Mouse (Mus musculus): ENCODE results near the gene Gm42421. TPM values are rescaled to one million over a fixed set of nuclear protein-coding genes. Genes with fewer than 3 reads are reported as not detected.

The Gm42421 gene
- polyA plus RNA-seq, 1 experiment from 2014 or later, result 0.90 TPM

- Histone ChIP-seq H3K27me3 (replicated peaks; ENCODE audit: control insufficient read depth, insufficient read depth, low read length) (no peaks in the 10 kb centered on the region), H3K9ac (replicated peaks; ENCODE audit: low read depth, low read length) (peak overlapping the region; percentile 66), H3K4me1 (replicated peaks; ENCODE audit: control insufficient read depth, insufficient read depth, low read length) (peaks cover 24% of the 10 kb centered on the region), H3K27ac (ENCODE audit: low read length) (peak overlapping the region; percentile 90), H3K4me2 (ENCODE audit: low read length) (peak overlapping the region; percentile 88), H3K36me3 (ENCODE audit: control insufficient read depth, insufficient read depth) (peaks cover under 1% of the 10 kb centered on the region), H3K4me3 (replicated peaks; ENCODE audit: low read length) (peak overlapping the region; percentile 94), H3K9me3 (ENCODE audit: control insufficient read depth, low read length) (no peaks in the 10 kb centered on the region)
- 2% methylated on average over 9 of the region's 9 CpGs for WGBS
- ATAC-seq, result no peak
Measured at GRCm38 (mm10) chr5:143908926-143909325, 19.0 kb upstream of the Gm42421 start.

DNA sequence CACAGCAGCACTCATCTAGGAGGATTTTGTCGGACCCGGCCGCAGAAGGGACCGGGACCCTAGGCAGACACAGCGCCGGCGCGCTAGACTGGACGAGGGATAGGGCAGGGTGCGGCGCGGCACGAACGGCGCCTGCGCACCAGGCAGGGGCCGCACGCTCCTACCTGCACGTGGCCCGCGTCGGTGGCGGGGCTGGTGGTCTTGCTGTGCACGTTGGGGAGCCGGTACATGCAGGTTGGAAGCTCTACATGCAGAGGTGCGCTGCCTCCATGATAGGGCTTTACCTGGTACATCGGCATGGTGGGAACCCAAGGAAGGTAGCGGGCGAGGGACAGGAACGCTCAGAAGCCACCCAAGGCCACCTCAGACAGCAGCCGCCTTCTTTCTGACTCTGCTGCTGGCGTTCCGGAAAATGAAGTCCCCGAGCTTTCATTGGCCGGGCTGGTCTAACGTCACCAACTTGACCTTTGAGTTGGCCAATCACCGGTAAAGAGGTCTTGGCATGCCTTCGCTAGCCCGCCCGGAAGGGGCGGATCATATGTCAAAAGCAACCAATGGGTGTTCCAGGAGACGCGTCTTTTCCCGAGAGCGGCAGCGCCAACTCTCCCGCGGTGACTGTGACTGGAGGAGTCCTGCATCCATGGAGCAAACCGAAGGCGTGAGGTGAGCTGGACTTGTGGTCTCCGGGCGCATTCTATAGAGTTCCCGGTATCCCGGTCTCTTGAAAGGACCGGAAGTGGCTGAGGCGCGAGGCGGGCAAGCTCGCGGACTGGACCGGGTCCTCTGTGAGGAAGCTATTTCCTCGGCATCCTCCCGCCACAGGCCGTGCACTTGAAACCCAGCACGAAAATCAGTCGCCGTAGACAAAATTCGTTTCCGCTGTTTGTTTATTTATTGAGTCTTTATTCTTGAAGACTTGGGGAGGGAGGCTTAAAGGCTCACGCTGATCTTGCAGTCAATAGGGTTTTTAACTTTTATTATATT lies 18.3 kb upstream of the Gm42421 start, which contains the start of the genes Aimp2 and Pms2:
TSS of gene Aimp2 (minus strand) at position 431 of the 984 bp plus-strand sequence.
TSS of gene Pms2 (plus strand) at position 548 of the 984 bp plus-strand sequence.
- no peaks in the 10 kb centered on the region for H3K27me3 ChIP-seq (replicated peaks; ENCODE audit: control insufficient read depth, insufficient read depth, low read length)
- H3K4me1 ChIP-seq (replicated peaks; ENCODE audit: control insufficient read depth, insufficient read depth, low read length), result peaks cover 24% of the 10 kb centered on the region
- peak within 1 kb of the TSS; percentile 94 for H3K4me3 ChIP-seq (replicated peaks; ENCODE audit: low read length)
- no peaks in the 10 kb centered on the region; the same call in 1 of the 2 replicates for H3K36me3 ChIP-seq (ENCODE audit: control insufficient read depth, insufficient read depth)
- peak; percentile 99 for ATAC-seq
- H3K27ac ChIP-seq (ENCODE audit: low read length), result peak within 1 kb of the TSS; percentile 90
- H3K4me2 ChIP-seq (ENCODE audit: low read length), result peak within 1 kb of the TSS; percentile 88
- no peaks in the 10 kb centered on the region for H3K9me3 ChIP-seq (ENCODE audit: control insufficient read depth, low read length)
- peak within 1 kb of the TSS; percentile 69 for H3K9ac ChIP-seq (replicated peaks; ENCODE audit: low read depth, low read length)
- under 1% methylated on average over 70 of the region's 70 CpGs for WGBS

DNA sequence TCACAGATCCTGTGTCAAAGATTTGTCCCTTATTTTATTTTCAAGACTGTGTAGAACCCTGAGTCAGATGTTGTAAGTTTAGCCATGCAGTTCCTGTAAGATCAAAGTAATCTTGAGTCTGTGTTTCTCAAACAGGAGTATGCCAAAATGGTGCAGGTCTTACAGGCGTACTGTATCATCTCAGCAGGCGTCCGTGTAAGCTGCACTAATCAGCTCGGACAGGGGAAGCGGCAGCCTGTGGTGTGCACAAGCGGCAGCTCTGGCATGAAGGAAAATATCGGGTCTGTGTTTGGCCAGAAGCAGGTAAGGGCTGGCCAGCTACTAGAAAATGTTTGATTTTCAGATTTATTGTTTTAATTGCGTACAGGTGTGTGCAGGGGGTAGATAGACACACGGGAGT lies 11.8 kb upstream of the Gm42421 start:
- no peak overlapping the region for H3K9ac ChIP-seq (replicated peaks; ENCODE audit: low read depth, low read length)
- no peak overlapping the region for H3K27ac ChIP-seq (ENCODE audit: low read length)
- ATAC-seq, result no peak
- H3K4me2 ChIP-seq (ENCODE audit: low read length), result no peak overlapping the region
- 94% methylated on average over 9 of the region's 9 CpGs for WGBS
- no peaks in the 10 kb centered on the region; the same call in 1 of the 2 replicates for H3K4me1 ChIP-seq (replicated peaks; ENCODE audit: control insufficient read depth, insufficient read depth, low read length)
- H3K4me3 ChIP-seq (replicated peaks; ENCODE audit: low read length), result no peak overlapping the region
- no peaks in the 10 kb centered on the region for H3K27me3 ChIP-seq (replicated peaks; ENCODE audit: control insufficient read depth, insufficient read depth, low read length)
- peaks cover 24% of the 10 kb centered on the region for H3K36me3 ChIP-seq (ENCODE audit: control insufficient read depth, insufficient read depth)
- H3K9me3 ChIP-seq (ENCODE audit: control insufficient read depth, low read length), result no peaks in the 10 kb centered on the region

GRCm38 (mm10) chr5:143917418-143917817 lies 10.6 kb upstream of the Gm42421 start:
- Histone ChIP-seq H3K27me3 (replicated peaks; ENCODE audit: control insufficient read depth, insufficient read depth, low read length) (no peaks in the 10 kb centered on the region), H3K9me3 (ENCODE audit: control insufficient read depth, low read length) (no peaks in the 10 kb centered on the region), H3K27ac (ENCODE audit: low read length) (no peak overlapping the region), H3K4me2 (ENCODE audit: low read length) (no peak overlapping the region), H3K4me1 (replicated peaks; ENCODE audit: control insufficient read depth, insufficient read depth, low read length) (no peaks in the 10 kb centered on the region), H3K9ac (replicated peaks; ENCODE audit: low read depth, low read length) (no peak overlapping the region), H3K4me3 (replicated peaks; ENCODE audit: low read length) (no peak overlapping the region), H3K36me3 (ENCODE audit: control insufficient read depth, insufficient read depth) (peaks cover 27% of the 10 kb centered on the region)
- no peak for ATAC-seq
- WGBS, result 47% methylated on average over 5 of the region's 5 CpGs

DNA sequence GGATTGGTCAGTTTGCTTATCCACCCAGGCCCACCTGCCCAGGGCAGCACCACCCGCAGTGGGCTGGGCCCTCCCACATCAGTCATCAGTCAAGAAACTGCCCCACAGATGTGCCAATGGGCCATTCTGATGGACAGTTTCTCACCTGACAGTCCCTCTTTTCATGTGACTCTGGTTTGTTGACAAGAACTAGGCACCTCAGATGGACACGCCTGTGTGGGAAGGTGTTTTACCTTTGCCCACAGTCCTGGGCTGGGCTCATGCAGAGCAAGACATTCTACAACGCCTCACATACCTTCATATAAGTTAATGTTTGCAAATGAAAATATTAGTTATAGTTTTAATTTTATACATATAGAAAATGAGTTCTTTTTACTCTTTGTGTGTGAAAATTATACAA lies 9.9 kb upstream of the Gm42421 start:
- WGBS, result 94% methylated on average over 3 of the region's 3 CpGs

DNA sequence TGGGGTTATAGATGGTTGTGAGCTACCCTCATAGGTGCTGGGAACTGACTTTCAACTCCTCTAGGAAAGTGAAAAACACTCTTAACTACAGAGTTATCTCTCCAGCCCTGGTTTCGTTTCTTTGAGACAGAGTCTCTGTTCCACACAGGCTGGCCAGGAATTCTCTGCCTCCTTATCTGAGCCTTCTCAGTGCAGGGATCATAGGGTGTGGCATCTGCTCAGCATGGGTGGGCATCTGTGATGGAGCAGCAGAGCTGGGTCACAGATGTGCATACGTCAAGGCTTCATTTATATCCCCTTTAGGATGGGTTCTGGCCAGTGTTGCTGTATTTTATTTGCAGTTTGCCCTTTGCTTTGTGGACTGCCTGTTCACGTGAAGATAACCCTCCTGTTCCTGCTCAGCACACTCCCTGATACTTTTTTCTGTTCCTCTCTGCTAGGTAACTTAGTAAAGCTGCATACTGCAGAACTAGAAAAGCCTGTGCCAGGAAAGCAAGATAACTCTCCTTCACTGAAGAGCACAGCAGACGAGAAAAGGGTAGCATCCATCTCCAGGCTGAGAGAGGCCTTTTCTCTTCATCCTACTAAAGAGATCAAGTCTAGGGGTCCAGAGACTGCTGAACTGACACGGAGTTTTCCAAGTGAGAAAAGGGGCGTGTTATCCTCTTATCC lies 3.1 kb upstream of the Gm42421 start:
- no peak overlapping the region for H3K4me2 ChIP-seq (ENCODE audit: low read length)
- WGBS, result 92% methylated on average over 6 of the region's 6 CpGs
- H3K4me3 ChIP-seq (replicated peaks; ENCODE audit: low read length), result no peak overlapping the region
- H3K27me3 ChIP-seq (replicated peaks; ENCODE audit: control insufficient read depth, insufficient read depth, low read length), result no peaks in the 10 kb centered on the region
- H3K9me3 ChIP-seq (ENCODE audit: control insufficient read depth, low read length), result no peaks in the 10 kb centered on the region
- H3K36me3 ChIP-seq (ENCODE audit: control insufficient read depth, insufficient read depth), result peaks cover 35% of the 10 kb centered on the region
- no peak overlapping the region for H3K27ac ChIP-seq (ENCODE audit: low read length)
- H3K4me1 ChIP-seq (replicated peaks; ENCODE audit: control insufficient read depth, insufficient read depth, low read length), result no peaks in the 10 kb centered on the region
- ATAC-seq, result no peak
- no peak overlapping the region for H3K9ac ChIP-seq (replicated peaks; ENCODE audit: low read depth, low read length)

More for the DNA sequence above, 9.9 kb upstream of the Gm42421 start:
- no peak overlapping the region for H3K4me2 ChIP-seq (ENCODE audit: low read length)
- no peak for ATAC-seq
- no peak overlapping the region for H3K4me3 ChIP-seq (replicated peaks; ENCODE audit: low read length)
- H3K9ac ChIP-seq (replicated peaks; ENCODE audit: low read depth, low read length), result no peak overlapping the region
- H3K4me1 ChIP-seq (replicated peaks; ENCODE audit: control insufficient read depth, insufficient read depth, low read length), result no peaks in the 10 kb centered on the region
- no peak overlapping the region for H3K27ac ChIP-seq (ENCODE audit: low read length)
- no peaks in the 10 kb centered on the region for H3K9me3 ChIP-seq (ENCODE audit: control insufficient read depth, low read length)
- H3K27me3 ChIP-seq (replicated peaks; ENCODE audit: control insufficient read depth, insufficient read depth, low read length), result no peaks in the 10 kb centered on the region
- H3K36me3 ChIP-seq (ENCODE audit: control insufficient read depth, insufficient read depth), result peaks cover 27% of the 10 kb centered on the region

GRCm38 (mm10) chr5:143929291-143929690 lies 1.3 kb downstream of the Gm42421 start:
- Histone ChIP-seq H3K27me3 (replicated peaks; ENCODE audit: control insufficient read depth, insufficient read depth, low read length) (no peaks in the 10 kb centered on the region), H3K27ac (ENCODE audit: low read length) (no peak overlapping the region), H3K4me1 (replicated peaks; ENCODE audit: control insufficient read depth, insufficient read depth, low read length) (0 out of 2 replicates have a peak, but pooled peaks cover 3% of the 10 kb centered on the region), H3K9ac (replicated peaks; ENCODE audit: low read depth, low read length) (no peak overlapping the region), H3K4me2 (ENCODE audit: low read length) (no peak overlapping the region), H3K36me3 (ENCODE audit: control insufficient read depth, insufficient read depth) (peaks cover 34% of the 10 kb centered on the region), H3K9me3 (ENCODE audit: control insufficient read depth, low read length) (no peaks in the 10 kb centered on the region), H3K4me3 (replicated peaks; ENCODE audit: low read length) (no peak overlapping the region)
- WGBS, result 93% methylated on average over 4 of the region's 4 CpGs
- ATAC-seq, result no peak

DNA sequence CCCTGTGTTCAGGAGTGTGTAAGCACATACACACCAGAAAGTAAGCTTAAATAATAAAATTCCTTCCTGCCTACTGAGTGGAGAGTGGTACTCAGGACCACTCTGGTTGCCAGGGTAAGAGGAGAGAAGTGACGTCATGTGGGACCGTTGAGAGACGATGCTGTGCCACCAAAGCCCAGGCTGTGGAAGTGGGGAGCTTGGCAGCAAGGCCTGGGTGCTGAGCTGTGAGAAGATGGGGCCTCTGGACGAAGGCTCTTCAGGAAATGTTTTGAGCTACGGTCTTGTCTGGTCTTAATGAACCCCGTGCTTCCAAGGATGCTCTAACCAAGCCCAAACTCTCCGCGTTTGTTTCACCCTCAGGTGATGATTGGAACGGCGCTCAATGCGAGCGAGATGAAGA lies 2.7 kb downstream of the Gm42421 start:
- peaks cover 26% of the 10 kb centered on the region for H3K36me3 ChIP-seq (ENCODE audit: control insufficient read depth, insufficient read depth)
- no peaks in the 10 kb centered on the region for H3K9me3 ChIP-seq (ENCODE audit: control insufficient read depth, low read length)

More for the DNA sequence above, 2.7 kb downstream of the Gm42421 start:
- ATAC-seq, result no peak
- H3K4me1 ChIP-seq (replicated peaks; ENCODE audit: control insufficient read depth, insufficient read depth, low read length), result 0 out of 2 replicates have a peak, but pooled peaks cover 3% of the 10 kb centered on the region
- H3K9ac ChIP-seq (replicated peaks; ENCODE audit: low read depth, low read length), result no peak overlapping the region
- H3K27me3 ChIP-seq (replicated peaks; ENCODE audit: control insufficient read depth, insufficient read depth, low read length), result no peaks in the 10 kb centered on the region
- H3K4me3 ChIP-seq (replicated peaks; ENCODE audit: low read length), result no peak overlapping the region
- WGBS, result 95% methylated on average over 12 of the region's 12 CpGs
- H3K4me2 ChIP-seq (ENCODE audit: low read length), result no peak overlapping the region
- no peak overlapping the region for H3K27ac ChIP-seq (ENCODE audit: low read length)
